Mouse (Mus musculus) hindlimb bud, embryonic 11.5 days (tissue): ENCODE measurements around the gene Rnf141.

Experiments used
- DNase-seq: peaks from one replicate; pipeline ENCODE4 v3.0.0-alpha.2; 2012; ENCODE audit warnings: low read depth, low spot score; ENCODE audit errors: extremely low spot score

Gene Rnf141

DNA sequence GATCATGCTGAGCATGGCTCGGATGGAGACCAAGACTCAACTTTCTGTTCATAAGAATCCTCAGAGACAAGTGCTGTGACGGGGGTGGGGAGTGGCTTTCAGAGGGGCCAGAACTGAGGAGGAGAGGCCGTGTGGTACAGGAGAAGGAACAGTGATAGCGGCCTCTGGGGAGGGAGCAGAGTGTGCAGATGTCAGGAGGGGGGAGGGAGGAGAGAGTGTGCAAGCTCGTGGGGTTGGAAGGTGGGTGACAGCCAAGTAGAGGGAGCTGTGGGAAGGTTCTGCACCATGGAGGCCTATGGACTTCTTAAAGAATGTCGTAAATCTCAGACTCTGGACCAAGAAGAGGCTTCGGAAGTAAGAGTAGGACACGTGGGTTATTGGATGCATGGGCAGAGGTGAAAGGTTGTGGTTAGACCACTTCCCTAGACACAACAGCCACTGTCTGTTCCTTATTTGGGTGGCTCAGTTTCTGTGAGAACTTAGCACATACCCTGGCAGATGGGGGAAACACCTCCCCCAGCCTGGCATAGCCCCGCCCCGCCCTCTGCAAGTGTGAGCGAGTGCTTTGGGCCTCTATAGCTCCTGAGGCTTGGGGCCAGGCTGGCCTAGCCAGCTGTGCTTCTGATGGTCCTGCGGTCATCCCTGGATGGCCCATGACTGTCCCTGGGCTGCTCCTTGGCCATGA is 47.7 kb downstream of the Rnf141 start:
- DNase-seq: no peak

DNA sequence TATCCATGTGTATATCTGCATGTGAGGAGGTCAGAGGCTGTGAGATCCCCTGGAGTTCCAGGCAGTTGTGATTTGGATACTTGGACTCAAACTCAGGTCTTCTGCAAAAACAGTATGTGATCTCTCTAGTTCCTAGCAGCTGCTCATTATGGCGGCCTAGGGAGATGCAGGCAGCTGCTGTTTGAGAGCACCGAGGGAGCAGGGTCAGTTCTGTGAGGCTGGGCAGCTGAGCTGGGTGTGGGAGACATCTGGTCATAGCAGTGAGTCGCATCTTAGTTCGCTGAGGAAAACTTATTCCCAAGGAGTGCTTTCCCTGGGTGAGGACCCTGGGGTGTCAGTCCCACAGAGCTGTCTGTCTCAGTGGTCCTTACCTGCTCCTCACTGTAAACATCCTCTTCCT is 49.5 kb downstream of the Rnf141 start:
- DNase-seq: no peak

- DNase-seq: no peak
Measured at GRCm38 (mm10) chr7:110792834-110793233, 51.4 kb downstream of the Rnf141 start.

GRCm38 (mm10) chr7:110792201-110792600 is 52.1 kb downstream of the Rnf141 start:
- no peak for DNase-seq

- no peak for DNase-seq
Measured at GRCm38 (mm10) chr7:110790878-110791277, 53.4 kb downstream of the Rnf141 start.

DNA sequence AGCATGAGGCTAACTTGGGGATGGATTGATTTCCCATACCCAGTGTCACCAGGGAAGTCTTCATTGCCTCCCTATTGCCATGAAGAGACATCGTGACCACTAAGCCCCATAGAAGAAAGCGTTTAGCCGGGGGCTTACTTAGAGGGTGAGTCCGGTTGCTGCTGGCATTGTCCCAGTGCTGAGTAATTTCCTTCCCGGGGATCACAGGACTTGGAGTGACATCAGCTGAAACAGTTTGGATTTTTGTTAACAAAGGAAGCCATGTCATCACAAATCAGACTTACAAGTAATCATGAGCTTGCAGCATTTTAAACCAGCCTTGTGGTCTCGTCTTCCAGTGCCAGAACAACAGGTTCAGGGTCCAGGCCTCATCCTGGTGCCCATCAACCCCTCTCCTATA is 56.9 kb downstream of the Rnf141 start:
- DNase-seq: no peak

- DNase-seq: no peak
Measured at GRCm38 (mm10) chr7:110785741-110786146, 58.5 kb downstream of the Rnf141 start.

- DNase-seq: no peak
Measured at GRCm38 (mm10) chr7:110784965-110785364, 59.3 kb downstream of the Rnf141 start.

DNA sequence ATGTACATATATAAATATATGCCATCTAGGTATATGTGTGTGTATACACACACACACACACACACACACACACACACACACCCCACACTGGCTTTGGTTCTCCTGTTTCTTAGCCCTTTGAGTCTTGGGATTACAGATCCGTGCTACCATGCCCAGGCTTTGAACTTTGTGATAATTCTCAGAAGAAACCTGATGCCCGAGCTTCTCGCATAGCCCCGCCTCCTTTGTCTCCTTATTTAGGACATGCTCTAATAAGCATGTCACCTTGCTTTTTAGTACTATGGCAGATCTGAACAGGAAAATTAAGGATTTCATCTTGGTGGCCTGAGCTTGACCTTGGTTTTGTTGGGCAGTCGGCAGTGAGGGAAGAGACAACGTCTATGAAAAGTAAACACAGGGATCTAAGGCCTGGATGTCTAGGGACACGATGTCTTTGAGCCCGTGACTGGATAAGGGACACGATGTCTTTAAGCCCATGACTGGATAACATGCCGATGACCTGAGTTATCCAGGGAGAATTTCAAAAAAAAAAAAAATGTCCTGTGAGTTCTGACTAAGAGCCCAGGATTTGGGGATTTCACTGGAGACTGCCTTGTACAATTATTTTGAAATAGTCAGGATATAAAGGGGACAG is 61.3 kb downstream of the Rnf141 start:
- no peak for DNase-seq

GRCm38 (mm10) chr7:110782135-110782534 is 62.1 kb downstream of the Rnf141 start:
- no peak for DNase-seq

DNA sequence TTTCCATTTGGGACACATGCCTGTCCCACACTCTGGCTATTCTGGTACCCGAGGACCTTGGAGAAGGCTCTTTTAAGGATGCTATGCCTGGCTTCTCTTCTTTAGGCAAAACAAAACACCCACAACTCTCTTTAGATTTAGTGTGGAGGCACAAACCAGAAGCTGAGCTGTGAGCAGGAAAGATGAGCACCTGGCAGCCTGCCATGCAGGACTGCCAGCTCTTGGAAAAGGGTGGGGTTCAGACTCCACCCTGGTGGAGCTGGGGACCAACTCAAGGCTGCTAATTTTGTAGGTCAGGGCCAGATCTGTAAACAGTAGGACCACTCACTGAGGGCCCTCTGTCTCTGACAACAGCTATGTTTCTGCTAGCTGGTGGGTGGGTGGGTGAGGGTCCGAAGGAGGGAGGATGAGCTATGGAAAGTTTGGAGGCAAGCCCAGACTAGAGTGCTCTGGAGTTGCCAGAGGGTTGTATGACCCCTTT is 63.0 kb downstream of the Rnf141 start:
- DNase-seq: no peak

DNA sequence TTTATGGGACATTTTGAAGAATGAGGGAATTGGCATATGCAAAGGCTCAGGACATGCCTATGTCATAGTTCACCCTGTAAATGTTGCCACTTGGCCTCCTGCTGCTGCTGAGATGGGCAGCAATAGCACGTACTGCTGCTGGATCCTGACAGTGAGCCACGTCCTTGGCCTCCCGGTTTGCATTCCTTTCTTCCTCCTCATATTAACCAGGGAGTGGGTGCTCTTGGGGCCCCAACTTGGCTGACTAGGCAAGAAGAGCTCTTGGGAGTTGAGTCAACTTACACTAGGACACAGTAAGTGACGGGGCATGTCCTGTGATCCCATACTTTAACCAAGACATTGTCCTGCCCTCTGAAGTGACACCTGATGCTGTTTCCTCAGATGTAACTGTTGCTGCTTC is 63.7 kb downstream of the Rnf141 start:
- no peak for DNase-seq

GRCm38 (mm10) chr7:110779605-110780111 is 64.6 kb downstream of the Rnf141 start:
- no peak for DNase-seq

DNA sequence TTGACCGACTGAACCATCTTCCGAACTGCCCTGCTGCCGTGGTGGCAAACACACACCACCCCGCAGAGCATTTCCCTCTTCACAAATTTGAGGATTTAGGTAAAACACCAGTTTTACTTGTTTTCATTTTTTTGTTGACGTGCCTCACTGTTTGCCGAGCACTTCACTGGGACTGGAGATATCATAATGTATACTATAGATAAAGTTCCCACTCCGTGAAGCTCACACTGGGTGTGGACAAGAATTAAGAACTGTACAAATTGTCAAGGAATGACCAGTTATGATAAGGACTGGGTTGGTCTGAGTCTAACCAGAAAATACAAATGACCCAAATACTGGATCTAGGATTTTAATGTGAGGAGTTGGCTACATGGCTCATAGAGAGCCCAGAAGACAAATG is 65.3 kb downstream of the Rnf141 start:
- DNase-seq: no peak

- no peak for DNase-seq
Measured at GRCm38 (mm10) chr7:110777146-110778001, 66.9 kb downstream of the Rnf141 start.

GRCm38 (mm10) chr7:110774674-110775073 is 69.6 kb downstream of the Rnf141 start:
- no peak for DNase-seq

DNA sequence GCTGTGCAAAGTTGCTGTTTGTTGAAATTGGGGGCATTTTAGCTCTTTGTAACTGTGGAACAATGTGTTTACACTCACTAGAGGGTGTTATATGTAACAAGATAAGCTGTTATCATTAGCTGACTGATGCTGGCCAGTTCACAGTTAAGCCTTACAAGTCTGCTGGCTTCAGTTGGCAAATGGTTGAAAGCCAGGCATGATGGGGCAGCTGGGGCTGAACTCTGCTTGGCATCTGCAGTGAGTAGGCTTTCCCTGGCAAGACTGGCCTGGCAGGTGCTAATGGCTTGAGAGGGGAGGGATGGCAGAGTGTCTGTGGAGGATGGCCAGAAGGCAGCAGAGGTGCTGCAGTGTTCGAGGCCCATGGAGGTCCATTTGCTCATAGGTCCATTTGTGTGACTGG is 70.2 kb downstream of the Rnf141 start:
- DNase-seq: no peak

DNA sequence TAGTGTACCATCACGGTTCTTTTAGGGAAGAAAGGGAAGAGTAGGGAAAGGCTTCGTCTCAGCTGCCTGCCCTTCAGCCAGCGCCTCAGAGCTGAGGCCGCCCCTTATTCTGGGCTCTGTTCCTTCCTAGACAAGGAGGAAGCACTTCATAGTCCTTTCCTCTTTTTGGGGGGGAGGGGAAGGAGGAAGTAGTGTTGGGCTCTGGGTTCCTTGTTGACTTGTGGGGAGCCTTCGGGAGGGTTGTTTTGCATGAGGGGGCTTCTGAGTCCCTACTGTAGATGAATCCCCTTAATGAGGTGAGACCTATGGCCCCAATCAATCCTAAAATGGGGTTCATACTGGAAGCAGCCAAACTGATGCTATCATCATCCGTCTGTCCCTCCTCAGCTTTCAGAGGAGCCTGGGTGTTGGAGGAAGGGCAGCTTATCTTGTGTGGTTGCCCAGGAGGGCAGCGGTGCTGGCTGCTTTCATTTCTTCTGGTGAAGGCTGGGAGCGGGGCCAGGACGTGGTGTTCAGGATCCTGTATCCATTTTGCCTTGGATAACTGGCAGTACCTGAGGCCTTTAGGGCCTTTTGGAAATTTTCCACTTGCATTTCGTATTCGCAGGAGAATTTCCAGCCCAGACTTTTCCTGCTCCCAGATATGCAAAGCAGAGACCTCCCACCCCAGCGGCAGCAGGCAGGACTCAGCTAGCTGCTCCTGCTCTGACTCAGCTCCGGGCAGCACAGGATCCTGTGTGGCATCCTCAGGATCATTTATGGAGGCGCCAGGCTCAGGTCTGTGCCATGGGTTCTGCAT is 70.9 kb downstream of the Rnf141 start:
- no peak for DNase-seq

GRCm38 (mm10) chr7:110772343-110772742 is 71.9 kb downstream of the Rnf141 start:
- DNase-seq: no peak

DNA sequence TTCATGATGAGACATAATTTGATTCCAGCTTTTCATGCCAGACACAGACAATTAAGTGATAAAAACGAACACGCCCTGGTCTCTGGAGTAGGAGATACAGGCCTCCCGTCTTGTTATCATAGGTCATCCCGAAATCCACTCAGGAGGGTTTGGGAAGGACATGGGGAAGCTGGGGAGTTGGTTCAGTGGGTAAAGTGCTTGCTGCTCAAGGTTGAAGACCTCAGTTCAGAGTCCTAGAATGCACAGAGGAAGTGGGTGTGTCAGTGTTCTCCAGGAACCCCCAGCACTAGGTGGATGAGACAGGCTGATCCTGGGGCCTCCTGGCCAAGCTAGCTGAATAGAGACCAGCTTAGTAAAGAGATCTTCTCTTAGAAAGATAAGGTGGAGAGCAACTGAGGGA is 73.3 kb downstream of the Rnf141 start:
- DNase-seq: no peak

- DNase-seq: no peak
Measured at GRCm38 (mm10) chr7:110769094-110769493, 75.2 kb downstream of the Rnf141 start.
